Mouse (Mus musculus) embryonic facial prominence, embryonic 13.5 days (tissue): ENCODE measurements around the gene Treml4. TPM values are rescaled to one million over a fixed set of nuclear protein-coding genes. Genes with fewer than 3 reads are reported as not detected.

ENCODE experiments used
- ATAC-seq: fragments of 200-750 bp; cut with Nextera tagmentation; 2 replicates; pipeline ENCODE4 v1.8.0; 2017; ENCODE audit warnings: low read depth; ENCODE audit not compliant: insufficient number of reproducible peaks, insufficient read depth, low FRiP score, low TSS enrichment
- H3K27ac ChIP-seq: fragments of 300-500 bp; sonication (generic); 2 replicates; pipeline ENCODE4 v1.5.1; 2015; ENCODE audit warnings: moderate library complexity, mild to moderate bottlenecking, inconsistent platforms
- H3K27me3 ChIP-seq: fragments of 300-500 bp; sonication (generic); 2 replicates; pipeline ENCODE4 v1.6.1; 2015; ENCODE audit warnings: mild to moderate bottlenecking, inconsistent platforms
- H3K36me3 ChIP-seq: fragments of 300-500 bp; sonication (generic); 2 replicates; pipeline ENCODE4 v1.6.1; 2015; ENCODE audit warnings: mild to moderate bottlenecking, inconsistent platforms
- H3K4me1 ChIP-seq: fragments of 300-500 bp; sonication (generic); 2 replicates; pipeline ENCODE4 v1.6.1; 2015; ENCODE audit warnings: inconsistent platforms
- H3K4me2 ChIP-seq: fragments of 300-500 bp; sonication (generic); 2 replicates; pipeline ENCODE4 v1.6.1; 2015; ENCODE audit warnings: moderate library complexity, mild to moderate bottlenecking, inconsistent platforms
- H3K4me3 ChIP-seq: fragments of 300-500 bp; sonication (generic); 2 replicates; pipeline ENCODE4 v1.5.1; 2015; ENCODE audit warnings: mild to moderate bottlenecking, inconsistent platforms
- H3K9ac ChIP-seq: fragments of 300-500 bp; sonication (generic); 2 replicates; pipeline ENCODE4 v1.6.1; 2015; ENCODE audit warnings: mild to moderate bottlenecking, inconsistent platforms
- H3K9me3 ChIP-seq: fragments of 300-500 bp; sonication (generic); 2 replicates; pipeline ENCODE4 v1.6.1; 2016; ENCODE audit warnings: inconsistent platforms
- WGBS: fragments of 180-500 bp; shearing (Covaris S2); methylation state at CpG from one replicate; pipeline ENCODE4 v1.1.7; 2015; ENCODE audit warnings: mixed read lengths; 5-methylcytosine and 5-hydroxymethylcytosine counted together
- polyA plus RNA-seq: library from polyadenylated mRNA; unstranded; fragments of >200 nt; fragmentation: Nextera tagmentation; extraction: Ambion mirVana; gene quantifications from 2 replicates; pipeline ENCODE4 v1.2.1, GENCODE M21; 2015

Treml4 gene
- polyA plus RNA-seq, 1 experiment from 2014 or later: 0.41 TPM

GRCm38 (mm10) chr17:48250631-48251030, 13.5 kb upstream of the Treml4 start:
- 83% methylated on average over 7 of the region's 7 CpGs for WGBS
- H3K27me3 ChIP-seq: no peaks in the 10 kb centered on the region
- H3K36me3 ChIP-seq: no peaks in the 10 kb centered on the region
- no peaks in the 10 kb centered on the region for H3K9me3 ChIP-seq
- H3K4me3 ChIP-seq: no peak overlapping the region
- H3K27ac ChIP-seq: no peak overlapping the region
- no peak overlapping the region for H3K9ac ChIP-seq
- no peaks in the 10 kb centered on the region for H3K4me1 ChIP-seq
- H3K4me2 ChIP-seq: no peak overlapping the region
- no peak for ATAC-seq

- Histone ChIP-seq H3K27me3 (no peaks in the 10 kb centered on the region), H3K4me3 (no peak overlapping the region), H3K4me2 (no peak overlapping the region), H3K9ac (no peak overlapping the region), H3K4me1 (no peaks in the 10 kb centered on the region), H3K36me3 (no peaks in the 10 kb centered on the region), H3K27ac (no peak overlapping the region), H3K9me3 (peaks cover 18% of the 10 kb centered on the region; the same call in 1 of the 2 replicates)
- ATAC-seq: no peak
These were observed 7.5 kb upstream of the Treml4 start for GRCm38 (mm10) chr17:48256575-48256974.

GRCm38 (mm10) chr17:48261868-48262267, 2.2 kb upstream of the Treml4 start:
- Histone ChIP-seq H3K9me3 (peaks cover 18% of the 10 kb centered on the region; the same call in 1 of the 2 replicates), H3K4me3 (no peak overlapping the region), H3K36me3 (no peaks in the 10 kb centered on the region), H3K27me3 (no peaks in the 10 kb centered on the region), H3K9ac (no peak overlapping the region), H3K4me2 (no peak overlapping the region), H3K4me1 (no peaks in the 10 kb centered on the region), H3K27ac (no peak overlapping the region)
- WGBS: 90% methylated on average over 2 of the region's 2 CpGs
- no peak for ATAC-seq

GRCm38 (mm10) chr17:48264662-48265061, 567 bp downstream of the Treml4 start:
- Histone ChIP-seq H3K9me3 (peaks cover 5% of the 10 kb centered on the region; the same call in 1 of the 2 replicates), H3K9ac (no peak overlapping the region), H3K4me2 (no peak overlapping the region), H3K36me3 (no peaks in the 10 kb centered on the region), H3K4me1 (no peaks in the 10 kb centered on the region), H3K27me3 (no peaks in the 10 kb centered on the region), H3K4me3 (no peak overlapping the region), H3K27ac (no peak overlapping the region)
- ATAC-seq: no peak
- WGBS: 91% methylated on average over 7 of the region's 7 CpGs

- no peak overlapping the region for H3K4me2 ChIP-seq
- H3K9me3 ChIP-seq: no peaks in the 10 kb centered on the region
- H3K4me1 ChIP-seq: no peaks in the 10 kb centered on the region
- H3K9ac ChIP-seq: no peak overlapping the region
- H3K27ac ChIP-seq: peak overlapping the region; percentile 39; the same call in 1 of the 2 replicates
- no peaks in the 10 kb centered on the region for H3K36me3 ChIP-seq
- H3K27me3 ChIP-seq: no peaks in the 10 kb centered on the region
- H3K4me3 ChIP-seq: no peak overlapping the region
- 31% methylated on average over 2 of the region's 2 CpGs for WGBS
- no peak for ATAC-seq
These were observed 2.0 kb downstream of the Treml4 start for GRCm38 (mm10) chr17:48266138-48266537.

- H3K4me3 ChIP-seq: no peak overlapping the region
- ATAC-seq: no peak
- 46% methylated on average over 2 of the region's 2 CpGs for WGBS
- no peak overlapping the region for H3K4me2 ChIP-seq
- peak overlapping the region; percentile 39; the same call in 1 of the 2 replicates for H3K27ac ChIP-seq
- H3K4me1 ChIP-seq: no peaks in the 10 kb centered on the region
- no peaks in the 10 kb centered on the region for H3K9me3 ChIP-seq
- no peaks in the 10 kb centered on the region for H3K36me3 ChIP-seq
- H3K27me3 ChIP-seq: no peaks in the 10 kb centered on the region
- no peak overlapping the region for H3K9ac ChIP-seq
These were observed 2.7 kb downstream of the Treml4 start for GRCm38 (mm10) chr17:48266610-48267304.

- Histone ChIP-seq H3K9me3 (no peaks in the 10 kb centered on the region), H3K4me1 (no peaks in the 10 kb centered on the region), H3K27me3 (no peaks in the 10 kb centered on the region), H3K36me3 (no peaks in the 10 kb centered on the region), H3K4me2 (no peak overlapping the region), H3K27ac (no peak overlapping the region), H3K4me3 (no peak overlapping the region), H3K9ac (no peak overlapping the region)
- no peak for ATAC-seq
- WGBS: 88% methylated on average over 1 of the region's 1 CpGs
These were observed 3.5 kb downstream of the Treml4 start for GRCm38 (mm10) chr17:48267591-48267990.

GRCm38 (mm10) chr17:48268276-48268675, 4.2 kb downstream of the Treml4 start:
- Histone ChIP-seq H3K4me2 (no peak overlapping the region), H3K27me3 (no peaks in the 10 kb centered on the region), H3K9ac (no peak overlapping the region), H3K9me3 (no peaks in the 10 kb centered on the region), H3K4me3 (no peak overlapping the region), H3K4me1 (no peaks in the 10 kb centered on the region), H3K36me3 (no peaks in the 10 kb centered on the region), H3K27ac (no peak overlapping the region)
- no peak for ATAC-seq

GRCm38 (mm10) chr17:48269833-48270232, 5.7 kb downstream of the Treml4 start:
- Histone ChIP-seq H3K36me3 (no peaks in the 10 kb centered on the region), H3K9me3 (no peaks in the 10 kb centered on the region), H3K4me2 (no peak overlapping the region), H3K27ac (no peak overlapping the region), H3K4me1 (no peaks in the 10 kb centered on the region), H3K27me3 (no peaks in the 10 kb centered on the region), H3K4me3 (no peak overlapping the region), H3K9ac (no peak overlapping the region)
- no peak for ATAC-seq
- 71% methylated on average over 4 of the region's 4 CpGs for WGBS

GRCm38 (mm10) chr17:48272158-48272557, 8.1 kb downstream of the Treml4 start:
- Histone ChIP-seq H3K27ac (no peak overlapping the region), H3K4me1 (no peaks in the 10 kb centered on the region), H3K4me3 (no peak overlapping the region), H3K9ac (no peak overlapping the region), H3K36me3 (no peaks in the 10 kb centered on the region), H3K4me2 (no peak overlapping the region), H3K9me3 (no peaks in the 10 kb centered on the region), H3K27me3 (no peaks in the 10 kb centered on the region)
- ATAC-seq: no peak
- 76% methylated on average over 5 of the region's 5 CpGs for WGBS

GRCm38 (mm10) chr17:48272598-48272997, 8.5 kb downstream of the Treml4 start:
- Histone ChIP-seq H3K9ac (no peak overlapping the region), H3K27me3 (no peaks in the 10 kb centered on the region)
- no peak for ATAC-seq

GRCm38 (mm10) chr17:48274098-48274497, 10.0 kb downstream of the Treml4 start:
- no peak for ATAC-seq
- no peak overlapping the region for H3K4me3 ChIP-seq
- no peaks in the 10 kb centered on the region for H3K36me3 ChIP-seq
- H3K27ac ChIP-seq: no peak overlapping the region
- H3K27me3 ChIP-seq: no peaks in the 10 kb centered on the region
- no peak overlapping the region for H3K9ac ChIP-seq
- H3K4me1 ChIP-seq: no peaks in the 10 kb centered on the region
- WGBS: 84% methylated on average over 4 of the region's 4 CpGs
- H3K9me3 ChIP-seq: no peaks in the 10 kb centered on the region
- no peak overlapping the region for H3K4me2 ChIP-seq

More at GRCm38 (mm10) chr17:48272598-48272997, 8.5 kb downstream of the Treml4 start:
- Histone ChIP-seq H3K36me3 (no peaks in the 10 kb centered on the region), H3K4me1 (no peaks in the 10 kb centered on the region), H3K9me3 (no peaks in the 10 kb centered on the region), H3K4me3 (no peak overlapping the region), H3K27ac (no peak overlapping the region), H3K4me2 (no peak overlapping the region)
- WGBS: 91% methylated on average over 4 of the region's 4 CpGs
